Mouse (Mus musculus) liver, embryonic 14.5 days (tissue): ENCODE measurements around the gene Kdm2b. TPM values are rescaled to one million over a fixed set of nuclear protein-coding genes. Genes with fewer than 3 reads are reported as not detected.
A peak's percentile ranks its signal among the peaks of the same experiment; 100 is the strongest.

Experiments
- ATAC-seq: fragments of 200-750 bp; cut with Nextera tagmentation; 2 replicates; pipeline ENCODE4 v1.8.0; 2017; ENCODE audit warnings: moderate number of reproducible peaks, mild to moderate bottlenecking, moderate library complexity; ENCODE audit not compliant: insufficient read depth
- DNase-seq, 3 experiments: peaks; one replicate each; pipeline ENCODE4 v3.0.0-alpha.2; 2012 to 2013; ENCODE audit warnings: low read depth in 3 of 3, low spot score in 3 of 3
- H3K27ac ChIP-seq: fragments of 300-500 bp; sonication (generic); 2 replicates; pipeline ENCODE4 v1.5.1; 2014; ENCODE audit warnings: moderate library complexity, mild to moderate bottlenecking, control low read depth, inconsistent platforms
- H3K27me3 ChIP-seq: fragments of 300-500 bp; sonication (generic); 2 replicates; pipeline ENCODE4 v1.6.1; 2014; ENCODE audit warnings: mild to moderate bottlenecking, low read length, moderate library complexity; ENCODE audit not compliant: control insufficient read depth, insufficient read depth
- H3K36me3 ChIP-seq: fragments of 300-500 bp; sonication (generic); replicated peaks from 2 replicates; pipeline ENCODE4 v1.6.1; 2014; ENCODE audit warnings: low read depth; ENCODE audit not compliant: control insufficient read depth, insufficient read depth
- H3K4me1 ChIP-seq, 2 experiments: fragments of 200-500 bp in 1 of 2; fragments of 300-500 bp in 1 of 2; sonication (generic) in 1 of 2; replicated peaks; 2 replicates each; pipeline ENCODE4 v1.6.1; 2012 to 2014; ENCODE audit warnings: antibody characterized with exemption in 1 of 2, inconsistent platforms in 1 of 2, low read length in 1 of 2; ENCODE audit not compliant: control insufficient read depth in 2 of 2, insufficient read depth in 2 of 2
- H3K4me2 ChIP-seq: fragments of 300-500 bp; sonication (generic); 2 replicates; pipeline ENCODE4 v1.6.1; 2014; ENCODE audit warnings: low read depth, mild to moderate bottlenecking, control low read depth, moderate library complexity
- H3K4me3 ChIP-seq, 2 experiments: fragments of 200-500 bp in 1 of 2; fragments of 300-500 bp in 1 of 2; sonication (generic) in 1 of 2; 2 replicates each; pipeline ENCODE4 v1.5.1; 2012 to 2014; ENCODE audit warnings: low read depth in 2 of 2, low read length in 2 of 2, mild to moderate bottlenecking in 2 of 2, control low read depth in 1 of 2, inconsistent platforms in 1 of 2, moderate library complexity in 1 of 2; ENCODE audit not compliant: insufficient read depth in 1 of 2
- H3K9ac ChIP-seq: fragments of 300-500 bp; sonication (generic); replicated peaks from 2 replicates; pipeline ENCODE4 v1.6.1; 2014; ENCODE audit warnings: mild to moderate bottlenecking, control low read depth, moderate library complexity
- H3K9me3 ChIP-seq: fragments of 300-500 bp; sonication (generic); 2 replicates; pipeline ENCODE4 v1.6.1; 2016; ENCODE audit warnings: low read length, mixed read lengths; ENCODE audit not compliant: control insufficient read depth
- CTCF ChIP-seq: IDR thresholded peaks from 2 replicates; pipeline ENCODE4 v1.5.1; 2016; ENCODE audit warnings: antibody characterized with exemption, low read depth, control low read depth
- EP300 ChIP-seq: IDR thresholded peaks from 2 replicates; pipeline ENCODE4 v1.6.1; 2016; ENCODE audit warnings: antibody characterized with exemption, low read depth
- WGBS: fragments of 180-500 bp; shearing (Covaris S2); extraction: QIAGEN DNeasy Blood & Tissue Kit; methylation state at CpG from one replicate; pipeline ENCODE4 v1.1.7; 2014; ENCODE audit not compliant: insufficient replicate concordance; 5-methylcytosine and 5-hydroxymethylcytosine counted together
- polyA plus RNA-seq, 2 experiments: library from polyadenylated mRNA; depleted of rRNA in 1 of 2; stranded (reverse) in 1 of 2; unstranded in 1 of 2; fragments of >200 nt; fragmentation: Nextera tagmentation in 1 of 2; extraction: Ambion mirVana in 1 of 2; gene quantifications; 2 replicates each; pipeline versions ENCODE4 v1.2.1 to v1.2.3; 2012 to 2014

Kdm2b gene
- polyA plus RNA-seq, 2 experiments, result 10.0 to 11.7 TPM

GRCm38 (mm10) chr5:122968322-122968721 is 21.3 kb downstream of the Kdm2b start:
- 0 out of 2 replicates have a peak, but pooled peaks have one; percentile 26 for ATAC-seq
- 19% methylated on average over 4 of the region's 4 CpGs for WGBS
- H3K4me1 ChIP-seq, result peaks cover 13 to 17% of the 10 kb centered on the region in 2 experiments

DNA sequence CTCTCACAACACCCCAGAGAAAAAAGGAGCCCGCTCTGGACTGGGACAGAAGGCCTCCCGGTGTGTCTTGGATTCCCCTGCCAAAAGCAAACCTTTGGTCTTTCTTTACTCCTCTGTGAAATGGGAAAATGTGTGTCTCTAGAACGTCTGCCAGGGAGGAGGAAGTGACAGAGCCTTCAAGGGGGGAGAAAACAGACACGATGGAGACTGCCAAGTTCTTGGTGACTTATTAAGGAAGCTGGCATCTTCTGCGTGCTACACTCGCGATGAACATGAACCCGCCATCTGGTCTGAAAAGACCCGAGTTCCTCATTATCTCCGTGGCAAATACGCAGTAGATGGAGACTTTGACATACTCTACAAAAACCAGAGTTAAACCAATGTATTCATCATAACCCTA is 24.2 kb downstream of the Kdm2b start:
- no peaks in the 10 kb centered on the region for H3K36me3 ChIP-seq
- no peaks in the 10 kb centered on the region for H3K27me3 ChIP-seq
- H3K4me2 ChIP-seq, result no peak overlapping the region
- ATAC-seq, result no peak
- no peak for DNase-seq
- no peak for TF ChIP-seq CTCF
- no peak for TF ChIP-seq EP300
- H3K9ac ChIP-seq, result no peak overlapping the region
- H3K9me3 ChIP-seq, result no peaks in the 10 kb centered on the region
- H3K27ac ChIP-seq, result no peak overlapping the region
- WGBS, result 47% methylated on average over 11 of the region's 11 CpGs
- no peak overlapping the region for H3K4me3 ChIP-seq
- peaks cover 0 to 4% of the 10 kb centered on the region in 2 experiments; a peak in 1 of 4 replicates for H3K4me1 ChIP-seq

More at GRCm38 (mm10) chr5:122968322-122968721, 21.3 kb downstream of the Kdm2b start:
- no peaks in the 10 kb centered on the region for H3K36me3 ChIP-seq
- H3K27ac ChIP-seq, result no peak overlapping the region
- H3K4me2 ChIP-seq, result no peak overlapping the region
- H3K4me3 ChIP-seq, result no peak overlapping the region
- H3K27me3 ChIP-seq, result no peaks in the 10 kb centered on the region
- TF ChIP-seq EP300, result no peak
- TF ChIP-seq CTCF, result peak; percentile 91
- no peak overlapping the region for H3K9ac ChIP-seq
- peak in 1 of 3 experiments; percentile 38 for DNase-seq
- no peaks in the 10 kb centered on the region for H3K9me3 ChIP-seq

DNA sequence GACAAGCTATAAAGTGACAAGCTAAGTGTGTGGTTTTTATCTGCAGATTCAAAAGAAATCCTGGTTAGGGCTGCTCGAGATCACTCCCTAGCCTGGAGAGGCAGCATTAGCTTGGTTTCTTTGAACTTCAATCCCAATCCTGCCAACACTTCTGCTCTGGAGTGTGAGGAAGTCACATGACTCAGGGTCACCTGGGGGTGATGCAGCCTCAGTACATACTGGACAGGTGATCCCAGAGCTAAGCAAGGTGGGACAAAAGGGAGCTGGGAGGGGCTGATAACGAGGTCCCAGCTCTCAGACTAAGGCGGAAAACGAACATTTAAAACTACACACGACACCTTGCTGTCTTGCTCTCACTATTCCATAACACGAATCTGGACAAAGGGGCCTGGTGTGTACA is 24.8 kb downstream of the Kdm2b start:
- H3K9me3 ChIP-seq, result no peaks in the 10 kb centered on the region
- no peak overlapping the region for H3K4me3 ChIP-seq
- H3K4me2 ChIP-seq, result no peak overlapping the region
- peaks cover 0 to 4% of the 10 kb centered on the region in 2 experiments; a peak in 1 of 4 replicates for H3K4me1 ChIP-seq
- TF ChIP-seq EP300, result no peak
- no peak for TF ChIP-seq CTCF
- 56% methylated on average over 6 of the region's 6 CpGs for WGBS
- no peak overlapping the region for H3K9ac ChIP-seq
- ATAC-seq (no peak), DNase-seq (no peak)
- no peaks in the 10 kb centered on the region for H3K36me3 ChIP-seq
- no peaks in the 10 kb centered on the region for H3K27me3 ChIP-seq
- no peak overlapping the region for H3K27ac ChIP-seq

GRCm38 (mm10) chr5:122961905-122962304 is 27.7 kb downstream of the Kdm2b start:
- Histone ChIP-seq H3K27ac (no peak overlapping the region), H3K27me3 (no peaks in the 10 kb centered on the region), H3K4me3 (no peak overlapping the region), H3K36me3 (no peaks in the 10 kb centered on the region), H3K9ac (no peak overlapping the region), H3K9me3 (no peaks in the 10 kb centered on the region), H3K4me1 (peaks cover 0 to 2% of the 10 kb centered on the region in 2 experiments; a peak in 1 of 4 replicates), H3K4me2 (no peak overlapping the region)
- 45% methylated on average over 3 of the region's 3 CpGs for WGBS
- TF ChIP-seq EP300, result no peak
- DNase-seq, result no peak
- no peak for ATAC-seq

DNA sequence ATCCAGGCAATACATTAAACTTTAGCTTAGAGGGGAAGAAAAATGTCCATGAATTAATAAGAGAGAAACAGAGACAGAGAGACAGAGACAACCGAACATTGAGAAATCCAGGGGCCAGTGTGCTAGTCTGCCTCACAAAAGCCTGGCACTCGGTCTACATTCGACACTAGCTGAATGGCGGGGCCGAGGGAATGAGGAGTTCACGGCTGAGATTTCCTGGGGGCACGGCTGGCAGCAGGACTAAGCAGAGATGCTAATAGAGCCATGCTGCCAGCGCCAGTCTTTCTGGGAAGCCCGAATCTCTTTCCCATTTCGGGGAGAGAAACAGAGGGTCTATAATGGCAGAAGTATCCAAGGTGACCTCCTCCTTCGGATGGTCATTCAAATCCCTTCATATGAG is 30.2 kb downstream of the Kdm2b start:
- no peak for TF ChIP-seq EP300

More for the DNA sequence above, 30.2 kb downstream of the Kdm2b start:
- no peaks in the 10 kb centered on the region for H3K27me3 ChIP-seq
- no peaks in the 10 kb centered on the region for H3K36me3 ChIP-seq
- no peak for DNase-seq
- H3K27ac ChIP-seq, result no peak overlapping the region
- H3K4me2 ChIP-seq, result no peak overlapping the region
- no peak overlapping the region for H3K4me3 ChIP-seq
- no peak for ATAC-seq
- H3K9ac ChIP-seq, result no peak overlapping the region
- H3K9me3 ChIP-seq, result no peaks in the 10 kb centered on the region
- H3K4me1 ChIP-seq, result no peaks in the 10 kb centered on the region
- 79% methylated on average over 11 of the region's 11 CpGs for WGBS
